ENCODE assay signal across 18 mouse cellular contexts in genomic region chr8:64948371-64948770, GRCm38 (mm10). TPM values are rescaled to one million over a fixed set of nuclear protein-coding genes. Genes with fewer than 3 reads are reported as not detected.
DNase-seq lines count a peak whose midpoint lies in the region; ATAC-seq and TF ChIP-seq lines count a peak whose summit lies in the region.
"Had no signal": no experiment of that assay in that cellular context is flagged by ENCODE, and none has a peak within 500 bp of the region (broad histone marks: within the 10 kb centered on the region; RNA-seq: fewer than 3 reads in every experiment).

No protein-coding gene starts in this region.

- no peak overlapping the region for H3K9ac ChIP-seq in hindbrain, embryonic 12.5 days
- no peak overlapping the region for H3K9ac ChIP-seq in hindbrain, embryonic 16.5 days (ENCODE audit: low read depth, low read length)
- no peak overlapping the region for H3K9ac ChIP-seq in neural tube, embryonic 13.5 days

- WGBS in hindbrain, embryonic 12.5 days, result 95% methylated on average over 1 of the region's 1 CpGs
- WGBS in hindbrain, embryonic 16.5 days, result 91% methylated on average over 1 of the region's 1 CpGs
- 94% methylated on average over 1 of the region's 1 CpGs for WGBS in neural tube, embryonic 13.5 days

- no peak for DNase-seq in neural tube, embryonic 10.5 days (ENCODE audit: extremely low spot score, low spot score)
- DNase-seq in cerebellum, postnatal 36 days, result peak; percentile 36 to 38
- no peak for DNase-seq in embryo, embryonic 11 days
- no peak for DNase-seq in frontal cortex, postnatal 14 days (ENCODE audit: low spot score in 2 of 2)
- no peak for DNase-seq in left cerebral cortex, adult 2 months (ENCODE audit: extremely low spot score in 1 of 2, low spot score in 2 of 2)
- DNase-seq: heart, adult 11 months; heart, postnatal 36 days; kidney, postnatal 10 days had no signal

- TF ChIP-seq CTCF in left cerebral cortex, adult 2 months (IDR thresholded peaks at IDR 0.05), result no peak

- H3K4me1 ChIP-seq in hindbrain, embryonic 12.5 days, result no peaks in the 10 kb centered on the region
- H3K4me1 ChIP-seq in hindbrain, embryonic 16.5 days (ENCODE audit: control insufficient read depth, insufficient read depth, low read depth, low read length), result peaks cover 5% of the 10 kb centered on the region
- peaks cover 8% of the 10 kb centered on the region; the same call in 1 of the 2 replicates for H3K4me1 ChIP-seq in neural tube, embryonic 13.5 days (replicated peaks)
- H3K4me1 ChIP-seq: limb, embryonic 12.5 days had no signal

- H3K4me3 ChIP-seq in hindbrain, embryonic 12.5 days, result no peak overlapping the region
- H3K4me3 ChIP-seq in hindbrain, embryonic 16.5 days (ENCODE audit: low read length), result no peak overlapping the region
- 0 out of 2 replicates have a peak overlapping the region, but pooled peaks have one; percentile 81 for H3K4me3 ChIP-seq in neural tube, embryonic 13.5 days
- no peak overlapping the region; the same call in 1 of the 2 replicates for H3K4me3 ChIP-seq in left cerebral cortex, adult 2 months

- no peaks in the 10 kb centered on the region for H3K36me3 ChIP-seq in hindbrain, embryonic 12.5 days
- H3K36me3 ChIP-seq in hindbrain, embryonic 16.5 days (ENCODE audit: control insufficient read depth, insufficient read depth, low read length), result no peaks in the 10 kb centered on the region
- H3K36me3 ChIP-seq in neural tube, embryonic 13.5 days, result no peaks in the 10 kb centered on the region
- H3K36me3 ChIP-seq: embryonic facial prominence, embryonic 13.5 days; limb, embryonic 12.5 days had no signal

- H3K27ac ChIP-seq in hindbrain, embryonic 12.5 days, result no peak overlapping the region
- no peak overlapping the region for H3K27ac ChIP-seq in hindbrain, embryonic 16.5 days (ENCODE audit: low read depth, low read length)
- H3K27ac ChIP-seq in neural tube, embryonic 13.5 days (replicated peaks), result no peak overlapping the region
- no peak overlapping the region; the same call in 1 of the 2 replicates for H3K27ac ChIP-seq in left cerebral cortex, adult 2 months
- H3K27ac ChIP-seq: limb, embryonic 12.5 days had no signal

- H3K4me2 ChIP-seq in hindbrain, embryonic 12.5 days (replicated peaks), result peak overlapping the region; percentile 57; the same call in 1 of the 2 replicates
- no peak overlapping the region; the same call in 1 of the 2 replicates for H3K4me2 ChIP-seq in hindbrain, embryonic 16.5 days (ENCODE audit: low read length)
- H3K4me2 ChIP-seq in neural tube, embryonic 13.5 days, result peak overlapping the region; percentile 58; the same call in 1 of the 2 replicates

- intact Hi-C loops in left cerebral cortex, adult 2 months (cut with DNase I), result no loop called here

- no peak for ATAC-seq in hindbrain, embryonic 12.5 days (ENCODE audit: low FRiP score)
- no peak for ATAC-seq in hindbrain, embryonic 16.5 days
- no peak for ATAC-seq in neural tube, embryonic 13.5 days (ENCODE audit: low read depth)

- no peaks in the 10 kb centered on the region for H3K9me3 ChIP-seq in hindbrain, embryonic 12.5 days (replicated peaks)
- H3K9me3 ChIP-seq in hindbrain, embryonic 16.5 days (ENCODE audit: control insufficient read depth, low read length), result no peaks in the 10 kb centered on the region
- no peaks in the 10 kb centered on the region for H3K9me3 ChIP-seq in neural tube, embryonic 13.5 days
- H3K9me3 ChIP-seq: embryonic facial prominence, embryonic 13.5 days; limb, embryonic 12.5 days had no signal

- no peaks in the 10 kb centered on the region; the same call in 1 of the 2 replicates for H3K27me3 ChIP-seq in hindbrain, embryonic 12.5 days
- no peaks in the 10 kb centered on the region for H3K27me3 ChIP-seq in hindbrain, embryonic 16.5 days (replicated peaks; ENCODE audit: control insufficient read depth, insufficient read depth, low read length)
- H3K27me3 ChIP-seq in neural tube, embryonic 13.5 days, result peaks cover 5% of the 10 kb centered on the region; the same call in 1 of the 2 replicates

RNA-seq across cellular contexts. Expression of gene Tmem192, which starts 1.4 kb away (rescaled TPM):
- 20.6 and 21.6 TPM in 2 replicates for polyA plus RNA-seq in hindbrain, embryonic 12.5 days (2016; fragmentation: Nextera tagmentation; extraction: Ambion mirVana)
- 34.9 and 39.8 TPM in 2 replicates for polyA plus RNA-seq in hindbrain, embryonic 16.5 days (2015; fragmentation: Nextera tagmentation; extraction: Ambion mirVana)
- 28.8 and 29.0 TPM in 2 replicates for polyA plus RNA-seq in neural tube, embryonic 13.5 days (2015; fragmentation: Nextera tagmentation; extraction: Ambion mirVana)
- 10 to 100 TPM; 24.0 to 24.1 TPM for total RNA-seq in left cerebral cortex, adult 2 months (2021)

RNA-seq across cellular contexts. Expression of gene Trim75, which starts 39.3 kb away (rescaled TPM):
- not detected in 2 replicates for polyA plus RNA-seq in hindbrain, embryonic 12.5 days (2016; fragmentation: Nextera tagmentation; extraction: Ambion mirVana)
- polyA plus RNA-seq in hindbrain, embryonic 16.5 days (2015; fragmentation: Nextera tagmentation; extraction: Ambion mirVana), result 0.05 TPM in 1 of 2 replicates, not detected in the other
- 0.11 TPM in 1 of 2 replicates, not detected in the other for polyA plus RNA-seq in neural tube, embryonic 13.5 days (2015; fragmentation: Nextera tagmentation; extraction: Ambion mirVana)
- total RNA-seq in left cerebral cortex, adult 2 months (2021), result not detected
- total RNA-seq: adrenal gland, adult 18-20 months; heart, postnatal 36 days; layer of hippocampus, postnatal 14 days; monocyte, adult 5-6 weeks had no signal
- polyA plus RNA-seq: embryonic facial prominence, embryonic 13.5 days; limb, embryonic 12.5 days; lung, embryonic 16.5 days; spleen, adult 2 months had no signal

Comparison
In these comparisons a context has a peak if more than half of its experiments do, and no peak if none do; other contexts are left out.
1. DNase-seq: peak in cerebellum, postnatal 36 days (2 of 2); none in neural tube, embryonic 10.5 days (single experiment), embryo, embryonic 11 days (single experiment), frontal cortex, postnatal 14 days (0 of 2) and left cerebral cortex, adult 2 months (0 of 2).